Mouse (Mus musculus): Measurements from ENCODE around the gene Gm12845. TPM values are rescaled to one million over a fixed set of nuclear protein-coding genes. Genes with fewer than 3 reads are reported as not detected.
A peak's percentile ranks its signal among the peaks of the same experiment; 100 is the strongest.

Gm12845 gene
- total and polyA plus RNA-seq, 2 experiments: not detected

DNA sequence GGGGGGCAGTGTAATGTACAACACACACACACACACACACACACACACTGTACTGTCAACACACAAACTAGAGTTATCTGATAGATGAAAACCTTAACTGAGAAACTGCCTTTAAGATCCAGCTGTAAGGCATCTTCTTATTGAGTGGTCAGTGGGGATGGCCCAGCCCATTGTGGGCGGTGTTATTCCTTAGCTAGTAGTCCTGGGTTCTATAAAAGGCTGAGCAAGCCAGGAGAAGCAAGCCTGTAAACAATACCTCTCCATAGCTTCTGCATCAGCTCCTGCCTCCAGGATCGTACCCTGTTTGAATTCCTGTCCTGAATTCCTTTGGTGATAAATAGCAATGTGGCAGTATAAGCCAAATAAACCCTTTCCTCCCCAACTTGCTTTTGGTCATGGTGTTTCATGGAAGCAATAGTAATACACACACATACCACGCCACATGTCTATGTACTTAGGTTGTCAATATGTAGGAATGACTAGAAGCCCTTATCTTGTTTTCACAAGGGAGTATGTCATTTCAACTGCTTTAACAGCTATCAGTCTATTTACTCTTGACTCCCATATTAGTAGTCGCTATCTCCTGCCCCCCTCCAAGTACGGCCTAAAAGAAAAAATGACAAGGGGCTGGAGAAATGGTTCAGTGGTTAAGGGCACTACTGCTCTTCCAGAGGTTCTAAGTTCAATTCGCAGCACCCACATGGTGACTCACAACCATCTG, 41.0 kb upstream of the Gm12845 start:
- Histone ChIP-seq H3K9ac (ENCODE audit: low read depth, low read length) (no peak overlapping the region), H3K79me2 (ENCODE audit: control insufficient read depth, insufficient read depth, low read length) (peaks cover 3% of the 10 kb centered on the region; the same call in 1 of the 2 replicates)
- DNase-seq (ENCODE audit: extremely low read depth, low read depth, low spot score): no peak

DNA sequence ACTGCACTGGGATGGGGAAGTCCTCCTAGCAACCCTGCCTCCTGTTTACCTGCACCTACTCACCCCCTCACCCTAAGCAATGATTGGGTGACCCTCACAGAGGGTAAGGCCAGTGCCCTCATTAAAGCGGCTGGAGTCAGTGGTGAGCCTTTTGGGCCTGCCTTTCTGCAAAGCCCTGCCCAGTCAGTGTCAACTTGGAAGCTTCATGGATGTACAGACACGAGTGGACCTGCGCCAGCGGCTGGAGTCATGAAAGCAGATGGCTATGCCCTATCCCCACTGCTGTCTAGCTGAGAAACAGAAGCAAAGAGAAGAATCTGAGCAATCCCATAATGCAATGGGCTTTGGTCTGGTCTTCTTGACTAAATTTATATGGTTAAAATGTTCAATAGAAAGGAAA, 37.9 kb upstream of the Gm12845 start:
- peaks cover 3% of the 10 kb centered on the region; the same call in 1 of the 2 replicates for H3K4me1 ChIP-seq (ENCODE audit: control insufficient read depth, insufficient read depth, low read length)
- H3K79me2 ChIP-seq (ENCODE audit: control insufficient read depth, insufficient read depth, low read length): peaks cover 3% of the 10 kb centered on the region; the same call in 1 of the 2 replicates
- H3K9ac ChIP-seq (ENCODE audit: low read depth, low read length): no peak overlapping the region
- DNase-seq (ENCODE audit: extremely low read depth, low read depth, low spot score): no peak
- 67% methylated on average over 4 of the region's 4 CpGs for WGBS
- H3K27ac ChIP-seq (replicated peaks; ENCODE audit: insufficient read depth, low read depth, low read length): no peak overlapping the region
- H3K36me3 ChIP-seq (ENCODE audit: control insufficient read depth, insufficient read depth, low read length): no peaks in the 10 kb centered on the region
- H3K27me3 ChIP-seq (ENCODE audit: control insufficient read depth, insufficient read depth, low read length): no peaks in the 10 kb centered on the region
- TF ChIP-seq POLR2A (IDR thresholded peaks at IDR 0.05; ENCODE audit: extremely low read depth, insufficient read depth, low read length) (no peak), CTCF (IDR thresholded peaks at IDR 0.05; ENCODE audit: low read depth, low read length) (no peak)
- no peak overlapping the region for H3K4me3 ChIP-seq (ENCODE audit: insufficient read depth, low read depth, low read length)

More for the DNA sequence above, 41.0 kb upstream of the Gm12845 start:
- H3K36me3 ChIP-seq (ENCODE audit: control insufficient read depth, insufficient read depth, low read length): no peaks in the 10 kb centered on the region
- 73% methylated on average over 6 of the region's 6 CpGs for WGBS
- H3K27ac ChIP-seq (replicated peaks; ENCODE audit: insufficient read depth, low read depth, low read length): no peak overlapping the region
- TF ChIP-seq CTCF (IDR thresholded peaks at IDR 0.05; ENCODE audit: low read depth, low read length) (no peak), POLR2A (IDR thresholded peaks at IDR 0.05; ENCODE audit: extremely low read depth, insufficient read depth, low read length) (no peak)
- no peaks in the 10 kb centered on the region for H3K27me3 ChIP-seq (ENCODE audit: control insufficient read depth, insufficient read depth, low read length)
- H3K4me3 ChIP-seq (ENCODE audit: insufficient read depth, low read depth, low read length): no peak overlapping the region
- peaks cover 4% of the 10 kb centered on the region; the same call in 1 of the 2 replicates for H3K4me1 ChIP-seq (ENCODE audit: control insufficient read depth, insufficient read depth, low read length)

DNA sequence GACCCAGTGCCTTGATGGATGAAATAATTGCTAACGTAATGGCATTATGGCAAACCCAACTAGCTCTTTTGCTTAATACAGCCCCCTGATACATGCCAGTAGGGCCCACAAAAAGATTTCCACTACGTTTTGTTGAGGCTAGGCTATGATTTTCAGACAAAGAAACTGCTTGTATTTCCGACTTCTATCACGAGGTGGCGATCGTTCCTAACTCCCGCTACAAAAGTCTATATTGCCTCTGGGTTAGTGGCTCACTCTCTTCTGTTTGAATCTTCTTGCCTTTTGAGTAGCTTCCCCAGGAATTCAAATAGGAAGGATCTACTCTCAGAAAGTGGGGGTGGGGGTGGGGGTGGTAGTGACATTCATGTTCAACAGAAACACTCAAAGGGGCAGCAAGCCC, 18.9 kb upstream of the Gm12845 start:
- H3K4me1 ChIP-seq (ENCODE audit: control insufficient read depth, insufficient read depth, low read length): no peaks in the 10 kb centered on the region
- WGBS: 4% methylated on average over 7 of the region's 7 CpGs
- no peak overlapping the region for H3K9ac ChIP-seq (ENCODE audit: low read depth, low read length)
- TF ChIP-seq POLR2A (IDR thresholded peaks at IDR 0.05; ENCODE audit: extremely low read depth, insufficient read depth, low read length) (no peak), CTCF (IDR thresholded peaks at IDR 0.05; ENCODE audit: low read depth, low read length) (peak; percentile 47; the same call in 1 of the 2 replicates)
- H3K4me3 ChIP-seq (ENCODE audit: insufficient read depth, low read depth, low read length): no peak overlapping the region
- no peaks in the 10 kb centered on the region for H3K36me3 ChIP-seq (ENCODE audit: control insufficient read depth, insufficient read depth, low read length)
- H3K79me2 ChIP-seq (ENCODE audit: control insufficient read depth, insufficient read depth, low read length): no peaks in the 10 kb centered on the region
- peak; percentile 28 for DNase-seq (ENCODE audit: extremely low read depth, low read depth, low spot score)
- H3K27ac ChIP-seq (replicated peaks; ENCODE audit: insufficient read depth, low read depth, low read length): no peak overlapping the region
- H3K27me3 ChIP-seq (ENCODE audit: control insufficient read depth, insufficient read depth, low read length): no peaks in the 10 kb centered on the region; the same call in 1 of the 2 replicates

DNA sequence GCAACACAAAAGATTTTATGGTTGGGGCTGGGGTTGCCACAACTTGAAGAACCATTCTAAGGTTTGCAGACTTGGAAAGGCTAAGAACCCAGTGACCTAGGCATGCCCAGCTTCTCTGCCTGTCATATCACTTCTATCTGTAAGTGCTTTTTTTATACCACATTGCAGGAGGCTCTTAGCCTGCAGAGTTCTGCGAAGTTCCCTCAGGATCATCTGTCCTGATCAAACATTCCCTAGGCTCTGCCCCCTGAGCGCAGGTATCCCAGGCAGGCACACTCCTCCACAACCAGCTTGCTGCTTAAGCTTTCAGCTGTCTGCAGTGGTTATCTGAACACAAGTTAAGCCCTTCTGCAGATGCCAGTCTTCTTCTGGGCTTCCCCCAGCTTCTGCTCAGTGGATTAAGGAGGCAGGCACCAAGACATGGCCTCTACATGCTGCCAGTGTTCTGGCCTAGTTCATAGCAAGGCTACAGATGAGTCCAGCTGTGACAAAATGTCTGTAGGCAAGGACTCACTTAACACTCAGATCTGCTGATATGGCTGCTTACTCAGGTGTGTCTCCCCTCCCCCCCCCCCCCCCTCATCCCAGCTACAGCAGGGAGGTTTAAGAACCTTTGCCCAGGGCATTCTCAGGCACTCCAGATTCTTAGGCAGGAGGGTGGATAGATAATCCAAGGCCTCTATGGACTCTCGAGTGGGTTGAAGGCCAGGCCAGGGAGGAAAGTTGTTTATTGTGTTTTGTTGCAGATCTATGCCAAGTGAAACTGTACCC, 15.2 kb upstream of the Gm12845 start:
- Histone ChIP-seq H3K27me3 (ENCODE audit: control insufficient read depth, insufficient read depth, low read length) (no peaks in the 10 kb centered on the region; the same call in 1 of the 2 replicates), H3K4me1 (ENCODE audit: control insufficient read depth, insufficient read depth, low read length) (no peaks in the 10 kb centered on the region), H3K9ac (ENCODE audit: low read depth, low read length) (no peak overlapping the region), H3K36me3 (ENCODE audit: control insufficient read depth, insufficient read depth, low read length) (no peaks in the 10 kb centered on the region), H3K79me2 (ENCODE audit: control insufficient read depth, insufficient read depth, low read length) (no peaks in the 10 kb centered on the region), H3K4me3 (ENCODE audit: insufficient read depth, low read depth, low read length) (no peak overlapping the region), H3K27ac (replicated peaks; ENCODE audit: insufficient read depth, low read depth, low read length) (no peak overlapping the region)
- no peak for DNase-seq (ENCODE audit: extremely low read depth, low read depth, low spot score)
- no peak for TF ChIP-seq CTCF (IDR thresholded peaks at IDR 0.05; ENCODE audit: low read depth, low read length)
- no peak for TF ChIP-seq POLR2A (IDR thresholded peaks at IDR 0.05; ENCODE audit: extremely low read depth, insufficient read depth, low read length)
- 68% methylated on average over 3 of the region's 3 CpGs for WGBS

DNA sequence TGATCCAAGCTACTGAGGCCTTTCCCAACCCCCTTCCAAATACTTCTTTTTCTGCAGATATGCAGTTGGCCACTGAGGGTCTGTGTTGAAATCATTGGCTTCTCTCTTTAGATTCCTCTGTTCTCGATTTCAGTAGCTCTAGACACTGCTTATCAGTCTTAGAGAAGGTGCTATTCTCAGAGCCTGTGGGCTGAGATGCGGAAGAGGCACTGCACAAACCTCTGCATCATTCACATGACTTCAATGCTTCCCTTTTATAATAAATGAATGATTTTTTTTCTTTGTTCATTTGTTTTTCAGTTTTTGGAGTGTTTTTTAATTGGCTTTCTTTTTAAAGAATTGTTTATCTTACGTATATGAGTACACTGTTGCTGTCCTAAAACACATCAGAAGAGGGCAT, 11.9 kb upstream of the Gm12845 start:
- Histone ChIP-seq H3K4me3 (ENCODE audit: insufficient read depth, low read depth, low read length) (no peak overlapping the region), H3K79me2 (ENCODE audit: control insufficient read depth, insufficient read depth, low read length) (no peaks in the 10 kb centered on the region), H3K27me3 (ENCODE audit: control insufficient read depth, insufficient read depth, low read length) (no peaks in the 10 kb centered on the region), H3K4me1 (ENCODE audit: control insufficient read depth, insufficient read depth, low read length) (no peaks in the 10 kb centered on the region), H3K36me3 (ENCODE audit: control insufficient read depth, insufficient read depth, low read length) (no peaks in the 10 kb centered on the region), H3K27ac (replicated peaks; ENCODE audit: insufficient read depth, low read depth, low read length) (no peak overlapping the region), H3K9ac (ENCODE audit: low read depth, low read length) (no peak overlapping the region)
- TF ChIP-seq POLR2A (IDR thresholded peaks at IDR 0.05; ENCODE audit: extremely low read depth, insufficient read depth, low read length): no peak
- TF ChIP-seq CTCF (IDR thresholded peaks at IDR 0.05; ENCODE audit: low read depth, low read length): no peak
- WGBS: 84% methylated on average over 3 of the region's 3 CpGs
- DNase-seq (ENCODE audit: extremely low read depth, low read depth, low spot score): no peak

All from liver, adult 2 months (tissue).